ENCODE assay signal across 8 mouse cellular contexts in the genomic region with DNA sequence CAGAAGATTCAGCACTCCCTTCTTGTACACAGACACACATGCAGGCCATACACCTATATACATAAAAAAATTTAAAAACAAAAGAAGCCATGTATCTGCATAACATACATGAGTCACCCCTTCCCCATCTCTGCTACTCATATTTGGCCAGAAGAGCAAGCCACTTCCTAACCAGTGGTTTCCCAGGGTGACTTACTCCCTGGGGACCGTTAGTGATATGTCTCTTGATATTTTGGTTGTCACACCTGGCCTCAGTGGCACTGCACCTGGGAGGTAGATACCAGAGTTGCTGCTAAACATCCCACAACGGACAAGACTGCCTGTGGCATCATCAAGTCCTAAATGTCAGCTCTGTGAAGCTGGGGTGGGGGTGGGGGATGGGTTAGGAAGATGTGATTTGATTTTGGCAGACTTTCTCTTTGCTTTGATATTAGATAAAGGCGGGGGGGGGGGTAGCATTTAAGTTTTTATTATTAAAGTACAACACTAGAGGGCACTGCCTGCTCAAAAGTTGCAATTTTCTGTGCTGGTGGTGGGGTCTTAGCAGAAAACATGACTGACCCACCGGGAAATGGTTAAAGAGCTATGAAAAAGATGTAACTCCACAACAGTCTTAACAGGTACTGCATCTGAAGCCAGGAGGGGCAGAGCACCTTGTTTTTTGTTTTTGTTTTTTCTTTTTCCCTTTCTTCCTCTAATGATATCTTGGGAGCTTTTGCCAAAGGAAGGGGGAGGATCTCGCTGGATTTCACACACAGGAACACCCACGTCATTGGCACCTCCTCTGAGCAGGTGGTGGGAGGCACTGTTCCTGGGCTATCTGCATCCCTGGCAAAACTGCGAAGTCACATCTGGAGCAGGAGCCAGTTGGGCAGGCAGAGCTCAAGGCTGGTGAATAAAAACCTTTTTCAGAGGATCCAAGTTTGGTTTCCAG. TPM values are rescaled to one million over a fixed set of nuclear protein-coding genes. Genes with fewer than 3 reads are reported as not detected.
DNase-seq lines count a peak whose midpoint lies in the region; ATAC-seq and TF ChIP-seq lines count a peak whose summit lies in the region.

No protein-coding gene starts in this region.

- TF ChIP-seq POLR2A in thymus, adult 2 months (IDR thresholded peaks at IDR 0.05; ENCODE audit: control insufficient read depth, extremely low read depth, insufficient read depth, low read length, poor library complexity) = no peak

- H3K4me2 ChIP-seq in heart, embryonic 11.5 days = peak overlapping the region; percentile 47
- H3K4me2 ChIP-seq in limb, embryonic 12.5 days = peak overlapping the region; percentile 46

- no peaks in the 10 kb centered on the region for H3K9me3 ChIP-seq in heart, embryonic 11.5 days (replicated peaks; ENCODE audit: control insufficient read depth, low read length)
- no peaks in the 10 kb centered on the region for H3K9me3 ChIP-seq in limb, embryonic 12.5 days

- WGBS in thymus, adult 2 months = 4% methylated on average over 7 of the region's 7 CpGs
- WGBS in heart, embryonic 11.5 days (ENCODE audit: insufficient replicate concordance) = 9% methylated on average over 7 of the region's 7 CpGs
- WGBS in limb, embryonic 12.5 days = 9% methylated on average over 7 of the region's 7 CpGs

- ATAC-seq in heart, embryonic 11.5 days (replicated peaks; ENCODE audit: insufficient number of reproducible peaks, low FRiP score, low TSS enrichment) = no peak
- no peak for ATAC-seq in limb, embryonic 12.5 days (ENCODE audit: insufficient number of reproducible peaks, insufficient read depth, low FRiP score, low TSS enrichment, low read depth)

- peaks cover 15% of the 10 kb centered on the region for H3K4me1 ChIP-seq in thymus, adult 2 months (replicated peaks; ENCODE audit: control insufficient read depth, insufficient read depth, low read length)
- H3K4me1 ChIP-seq in heart, embryonic 11.5 days (ENCODE audit: control insufficient read depth, insufficient read depth, low read length) = peaks cover 4% of the 10 kb centered on the region; the same call in 1 of the 2 replicates
- H3K4me1 ChIP-seq in limb, embryonic 12.5 days (replicated peaks) = peaks cover 4% of the 10 kb centered on the region

- H3K4me3 ChIP-seq in thymus, adult 2 months (ENCODE audit: control insufficient read depth, insufficient read depth, low read length) = no peak overlapping the region
- H3K4me3 ChIP-seq in heart, embryonic 11.5 days (ENCODE audit: low read depth, low read length) = no peak overlapping the region
- no peak overlapping the region for H3K4me3 ChIP-seq in limb, embryonic 12.5 days (replicated peaks)

- 0 out of 2 replicates have a peak overlapping the region, but pooled peaks have one; percentile 4 for H3K9ac ChIP-seq in heart, embryonic 11.5 days (ENCODE audit: low read depth, low read length)
- no peak overlapping the region for H3K9ac ChIP-seq in limb, embryonic 12.5 days (replicated peaks)

- H3K27me3 ChIP-seq in thymus, adult 2 months (ENCODE audit: control insufficient read depth, insufficient read depth, low read length) = no peaks in the 10 kb centered on the region
- H3K27me3 ChIP-seq in heart, embryonic 11.5 days (ENCODE audit: control insufficient read depth, insufficient read depth, low read length) = no peaks in the 10 kb centered on the region
- H3K27me3 ChIP-seq in limb, embryonic 12.5 days = no peaks in the 10 kb centered on the region

- no peaks in the 10 kb centered on the region for H3K36me3 ChIP-seq in thymus, adult 2 months (ENCODE audit: control insufficient read depth, insufficient read depth, low read length)
- H3K36me3 ChIP-seq in heart, embryonic 11.5 days (ENCODE audit: control insufficient read depth, insufficient read depth, low read length) = no peaks in the 10 kb centered on the region
- no peaks in the 10 kb centered on the region for H3K36me3 ChIP-seq in limb, embryonic 12.5 days

- H3K27ac ChIP-seq in thymus, adult 2 months (ENCODE audit: control insufficient read depth, insufficient read depth, low read length) = no peak overlapping the region
- H3K27ac ChIP-seq in heart, embryonic 11.5 days (ENCODE audit: low read depth, low read length) = peak overlapping the region; percentile 3; the same call in 1 of the 2 replicates
- no peak overlapping the region for H3K27ac ChIP-seq in limb, embryonic 12.5 days

- peak; percentile 50 to 73 for DNase-seq in frontal cortex, adult 2 months (ENCODE audit: extremely low spot score in 1 of 2, low spot score in 1 of 2)
- no peak for DNase-seq in frontal cortex, postnatal 14 days (ENCODE audit: low spot score in 2 of 2)
- peak; percentile 51 for DNase-seq in thymus, adult 2 months
- DNase-seq in thymus, adult 18-20 months = no peak
- DNase-seq in retina, postnatal 1 day = peak; percentile 78
- no peak for DNase-seq in urinary bladder, postnatal 14 days (ENCODE audit: low spot score)

- TF ChIP-seq CTCF in thymus, adult 2 months (IDR thresholded peaks at IDR 0.05; ENCODE audit: borderline replicate concordance, control insufficient read depth, extremely low read depth, insufficient read depth, low read length, poor library complexity) = no peak

RNA-seq across cellular contexts. Expression of gene Plekho1, which starts 30.0 kb away (rescaled TPM):
- 131 and 156 TPM in 2 replicates for polyA plus RNA-seq in frontal cortex, adult 2 months (2012; rRNA removed)
- 65.8 and 73.9 TPM in 2 replicates for polyA plus RNA-seq in thymus, adult 2 months (2012; rRNA removed)
- polyA plus RNA-seq in heart, embryonic 11.5 days (2014; fragmentation: Nextera tagmentation; extraction: Ambion mirVana) = 69.5 and 82.2 TPM in 2 replicates
- polyA plus RNA-seq in limb, embryonic 12.5 days (2016; fragmentation: Nextera tagmentation; extraction: Ambion mirVana) = 79.8 and 91.8 TPM in 2 replicates

RNA-seq across cellular contexts. Expression of gene Anp32e, which starts 36.7 kb away (rescaled TPM):
- 117 and 123 TPM in 2 replicates for polyA plus RNA-seq in frontal cortex, adult 2 months (2012; rRNA removed)
- polyA plus RNA-seq in thymus, adult 2 months (2012; rRNA removed) = 89.1 and 120 TPM in 2 replicates
- 71.0 and 88.5 TPM in 2 replicates for polyA plus RNA-seq in heart, embryonic 11.5 days (2014; fragmentation: Nextera tagmentation; extraction: Ambion mirVana)
- polyA plus RNA-seq in limb, embryonic 12.5 days (2016; fragmentation: Nextera tagmentation; extraction: Ambion mirVana) = 304 and 327 TPM in 2 replicates

Comparison
In these comparisons a context has a peak if more than half of its experiments do, and no peak if none do; other contexts are left out.
1. DNase-seq: peak in frontal cortex, adult 2 months (2 of 2), thymus, adult 2 months (single experiment) and retina, postnatal 1 day (single experiment); none in frontal cortex, postnatal 14 days (0 of 2), thymus, adult 18-20 months (0 of 2) and urinary bladder, postnatal 14 days (single experiment).